Mouse (Mus musculus): Measurements from ENCODE around the gene Elac2. TPM values are rescaled to one million over a fixed set of nuclear protein-coding genes. Genes with fewer than 3 reads are reported as not detected.

The Elac2 gene
- 10 to 100 TPM; 19.7 to 19.9 TPM for total RNA-seq (2021)
- long read RNA-seq, experiment 1, transcript Elac2-202 (24 exons, 2,884 nt), result major isoform, 22 of 27 reads
- long read RNA-seq, experiment 1, partial matches to known transcripts, result 2 of 27 reads
- long read RNA-seq, experiment 1, other reads (novel, unspliced or antisense), result 0 of 27 reads
- long read RNA-seq, experiment 2, transcript Elac2-202 (24 exons, 2,884 nt), result major isoform, 9 of 16 reads
- long read RNA-seq, experiment 2, transcript Elac2-201 (25 exons, 2,771 nt), result minor isoform, 5 of 16 reads
- long read RNA-seq, experiment 2, partial matches to known transcripts, result 2 of 16 reads
- long read RNA-seq, experiment 2, other reads (novel, unspliced or antisense), result 0 of 16 reads

DNA sequence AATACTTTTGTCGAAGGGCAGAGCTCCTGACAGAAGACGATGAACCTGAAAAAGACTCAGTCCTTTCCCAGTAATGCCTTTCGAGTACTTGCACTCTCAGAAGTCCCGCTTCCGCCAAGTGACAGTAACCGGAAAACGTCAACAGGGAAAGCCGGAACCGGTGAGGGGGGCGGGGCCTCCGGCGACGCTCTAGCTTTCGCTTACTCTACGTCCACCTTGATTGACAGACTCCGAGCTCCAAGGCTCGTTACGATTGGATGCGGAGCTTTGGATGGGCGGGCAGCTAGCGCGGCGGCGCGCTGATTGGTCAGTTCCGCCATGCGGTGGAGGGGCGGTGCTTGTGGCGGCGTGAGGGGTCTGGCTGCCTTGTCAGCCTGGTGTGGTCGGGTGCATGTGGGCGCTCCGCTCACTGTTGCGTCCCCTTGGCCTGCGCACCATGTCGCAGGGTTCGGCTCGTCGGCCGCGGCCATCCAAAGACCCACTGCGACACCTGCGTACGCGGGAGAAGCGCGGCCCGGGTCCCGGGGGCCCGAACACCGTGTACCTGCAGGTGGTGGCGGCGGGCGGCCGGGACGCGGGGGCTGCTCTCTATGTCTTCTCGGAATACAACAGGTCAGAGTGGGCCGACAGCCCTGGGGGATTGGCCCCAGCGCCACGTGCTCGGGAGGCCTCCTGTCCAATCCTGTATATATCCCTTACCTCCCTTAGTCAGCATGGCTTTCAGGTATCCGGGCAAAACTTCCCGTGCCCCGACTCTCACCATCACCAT lies at the start of gene Elac2:
Gene Elac2, plus strand, starts transcription at position 319 of the 769 bp plus-strand sequence.
- peak; percentile 98 for DNase-seq

DNA sequence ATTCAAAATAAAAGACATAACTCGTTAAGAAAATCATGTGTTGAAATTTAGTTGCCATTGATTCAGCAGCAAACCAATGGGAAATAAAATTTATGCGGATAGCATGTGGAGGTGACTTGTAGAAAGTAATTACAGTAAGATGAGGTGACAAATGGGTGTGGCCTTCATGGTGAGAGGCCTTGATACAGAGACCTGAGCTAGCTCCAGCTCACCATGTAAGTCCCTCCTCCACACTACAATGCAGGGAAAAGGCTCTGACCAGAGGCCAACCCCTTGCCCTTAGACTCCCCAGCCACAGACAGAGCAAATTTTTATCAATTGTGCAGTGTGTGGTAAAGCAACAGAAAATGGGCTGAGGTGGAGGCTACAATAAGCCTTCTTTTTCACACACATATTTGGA lies 49.7 kb upstream of the Elac2 start:
- DNase-seq, result no peak

DNA sequence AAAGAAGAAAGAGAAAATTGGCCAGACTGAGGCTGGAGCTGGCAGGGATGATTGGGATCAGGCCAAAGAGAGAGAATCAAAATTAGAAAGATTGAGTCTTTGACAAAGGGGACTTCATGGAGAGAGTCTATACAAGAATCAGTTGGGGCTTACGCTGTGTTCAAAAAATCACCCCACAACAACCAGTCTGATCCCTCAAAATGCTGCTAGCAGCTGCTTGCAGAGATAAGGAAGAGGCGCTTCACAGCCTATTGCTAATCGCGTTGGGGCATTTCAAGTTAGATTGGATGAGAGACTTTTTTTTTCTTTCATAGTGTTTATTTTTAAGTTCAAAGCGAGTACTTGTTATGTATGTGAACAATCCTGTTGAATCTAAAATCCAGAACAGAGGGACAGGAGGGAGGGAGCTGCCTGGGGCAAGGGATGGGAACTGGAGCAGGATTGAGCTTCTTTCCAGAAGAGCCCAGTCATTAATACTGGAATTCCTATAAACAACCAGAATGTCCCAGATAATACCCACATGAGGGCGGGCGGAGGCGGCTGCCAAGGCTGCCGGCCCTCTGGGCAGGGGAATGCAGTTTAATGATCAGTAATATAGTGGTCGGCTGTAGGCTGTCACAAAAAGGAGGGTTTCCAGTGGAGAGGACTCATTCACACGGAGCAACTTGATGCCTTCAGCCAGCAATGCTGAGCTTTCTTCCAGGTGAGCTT lies 47.6 kb upstream of the Elac2 start:
- no peak for DNase-seq

DNA sequence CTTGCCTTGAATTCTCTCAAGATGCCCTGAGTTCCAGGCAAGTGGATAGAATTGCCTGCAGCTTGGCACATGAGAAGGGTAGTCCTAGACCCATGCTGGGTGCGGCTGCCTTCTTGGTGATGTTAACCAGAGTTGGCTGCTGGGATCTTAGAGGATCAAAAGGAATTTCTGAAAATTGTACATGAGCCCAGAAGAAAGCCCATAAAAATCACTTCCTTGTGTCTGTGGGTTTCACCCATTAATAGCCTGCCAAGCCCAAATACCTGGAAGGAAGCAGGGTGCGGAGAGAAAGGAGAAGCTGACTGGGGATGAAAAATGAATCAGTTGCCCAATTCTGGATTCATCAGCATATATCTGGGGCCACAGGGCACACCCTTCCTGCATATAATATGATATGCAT lies 41.6 kb upstream of the Elac2 start:
- no peak for DNase-seq

DNA sequence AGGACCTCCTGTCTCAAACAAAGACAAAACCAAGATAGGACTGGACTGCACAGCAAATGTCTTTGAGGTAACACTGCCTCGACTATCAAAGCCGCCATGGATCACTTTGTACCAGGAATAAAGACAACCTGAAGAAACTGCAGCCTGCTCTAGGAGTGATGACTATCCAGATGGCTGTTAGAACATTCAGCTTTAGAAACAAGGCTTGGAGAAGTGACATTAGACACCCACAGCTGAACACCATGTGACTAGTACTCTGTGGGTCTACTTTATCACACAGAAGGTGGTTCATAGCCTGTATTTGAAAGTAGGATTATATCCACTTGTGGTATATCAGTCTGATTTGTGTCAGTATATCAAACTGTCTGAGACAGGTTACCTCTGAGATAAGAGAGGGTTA lies 37.6 kb upstream of the Elac2 start:
- no peak for DNase-seq

DNA sequence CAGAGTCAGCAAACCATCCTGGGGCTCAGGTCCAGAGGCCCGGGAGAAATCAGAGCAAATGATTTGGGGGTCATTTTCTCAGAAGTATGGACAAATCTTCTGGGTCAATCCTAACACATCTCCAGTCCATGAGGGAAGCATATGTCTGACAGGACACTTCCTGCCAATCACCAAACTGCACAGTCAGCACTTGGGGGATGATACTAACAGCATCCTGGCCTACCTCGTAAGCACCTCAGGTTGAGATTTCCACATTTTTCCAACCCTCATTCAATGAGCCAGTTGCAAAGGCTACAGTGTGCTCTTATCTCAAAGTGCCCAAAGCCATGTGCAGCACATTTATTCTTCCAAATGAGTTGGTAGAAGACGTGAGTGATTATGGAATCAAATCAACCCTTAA lies 29.1 kb upstream of the Elac2 start:
- no peak for DNase-seq

DNA sequence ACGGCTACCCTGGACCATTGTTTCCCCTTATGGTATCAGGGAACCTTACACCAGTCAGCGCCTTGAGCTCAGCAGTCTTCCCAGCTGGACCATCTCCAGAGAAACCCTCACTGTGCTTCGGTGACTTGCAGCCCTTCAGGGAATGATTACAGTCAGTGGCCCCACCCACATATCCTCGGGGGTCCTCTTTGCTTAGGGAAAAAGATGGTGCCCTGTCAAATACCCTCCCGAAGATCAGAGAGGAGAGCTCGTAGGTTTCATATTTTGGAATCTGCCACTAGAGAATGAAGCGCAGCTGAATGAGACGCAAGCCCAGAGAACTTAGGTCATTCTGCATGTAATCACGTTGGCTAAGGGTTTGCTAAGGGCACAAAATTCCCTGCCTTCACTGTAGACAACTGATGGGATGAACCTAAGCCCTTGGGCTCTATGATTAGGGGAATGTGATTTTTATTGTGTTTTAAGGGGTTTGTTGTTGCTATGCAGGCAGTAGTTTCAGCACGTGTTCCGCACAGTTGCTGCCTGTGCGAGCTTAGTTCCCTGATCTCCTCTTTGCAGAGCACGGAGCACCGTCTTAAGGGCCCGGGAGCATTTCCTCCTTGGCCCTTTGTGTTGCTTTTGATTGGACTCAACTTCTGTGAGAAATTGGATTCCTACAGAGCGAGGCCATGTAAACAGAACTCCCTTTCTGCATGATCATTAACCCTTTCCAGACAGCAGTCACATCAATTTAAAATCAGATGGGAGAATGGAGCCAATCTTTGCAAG lies 21.7 kb upstream of the Elac2 start:
- no peak for DNase-seq

DNA sequence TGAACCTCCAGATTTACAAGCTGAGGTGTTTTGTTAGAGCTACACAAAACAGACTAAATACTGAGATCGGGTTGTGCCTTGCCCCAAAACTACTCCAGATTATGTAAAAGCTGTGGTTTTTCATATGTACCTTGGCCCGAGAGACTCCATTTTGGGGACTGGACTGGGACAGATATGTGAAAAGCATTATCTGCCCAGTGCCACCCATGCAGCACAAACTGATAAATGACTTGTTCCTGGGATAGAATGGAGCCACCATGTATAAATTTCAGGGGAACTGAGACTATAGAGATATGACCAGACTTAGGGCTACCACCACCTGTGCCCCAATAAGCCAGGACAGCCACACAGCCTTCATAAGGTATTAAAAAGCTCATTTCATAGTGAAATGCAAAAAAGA lies 16.2 kb upstream of the Elac2 start:
- DNase-seq, result no peak

DNA sequence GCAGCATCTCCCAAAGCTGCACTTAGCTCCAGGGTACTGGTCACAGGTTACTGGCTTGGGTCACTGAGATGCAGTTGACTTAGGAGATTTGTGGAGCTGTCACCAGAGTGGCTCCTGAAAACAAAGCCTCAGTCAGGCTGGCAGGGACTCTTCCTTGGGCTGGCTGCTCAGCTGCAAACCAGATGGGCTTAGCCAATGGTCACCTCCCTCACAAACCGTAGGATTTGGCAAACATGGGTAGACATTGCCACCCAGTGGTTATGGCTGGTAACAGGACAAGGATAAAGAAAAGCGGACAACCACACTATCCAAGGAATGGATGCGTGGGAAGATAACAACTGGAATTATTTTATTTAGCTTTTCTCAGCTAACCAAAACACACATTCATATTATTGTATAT lies 10.3 kb upstream of the Elac2 start:
- DNase-seq, result peak; percentile 59 to 76

DNA sequence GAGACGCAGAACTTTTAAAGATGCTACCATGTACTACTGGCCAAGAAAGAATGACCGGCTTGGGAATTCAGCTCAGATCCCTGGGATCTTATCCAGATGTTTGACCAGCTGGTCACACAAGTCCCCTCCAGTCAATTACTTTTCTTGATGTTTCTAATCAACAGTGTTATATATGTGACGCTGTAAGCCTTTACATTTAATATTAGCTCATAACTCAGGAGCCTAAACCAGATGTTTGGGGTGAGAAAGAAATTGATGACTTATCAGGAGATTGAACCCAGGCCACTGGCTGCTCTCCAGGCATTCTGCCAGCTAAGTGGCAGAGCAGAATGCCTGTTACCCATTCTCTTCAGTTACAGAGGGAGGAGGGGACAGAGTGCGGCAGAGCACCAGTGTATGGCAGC lies 9.9 kb upstream of the Elac2 start:
- DNase-seq, result no peak

DNA sequence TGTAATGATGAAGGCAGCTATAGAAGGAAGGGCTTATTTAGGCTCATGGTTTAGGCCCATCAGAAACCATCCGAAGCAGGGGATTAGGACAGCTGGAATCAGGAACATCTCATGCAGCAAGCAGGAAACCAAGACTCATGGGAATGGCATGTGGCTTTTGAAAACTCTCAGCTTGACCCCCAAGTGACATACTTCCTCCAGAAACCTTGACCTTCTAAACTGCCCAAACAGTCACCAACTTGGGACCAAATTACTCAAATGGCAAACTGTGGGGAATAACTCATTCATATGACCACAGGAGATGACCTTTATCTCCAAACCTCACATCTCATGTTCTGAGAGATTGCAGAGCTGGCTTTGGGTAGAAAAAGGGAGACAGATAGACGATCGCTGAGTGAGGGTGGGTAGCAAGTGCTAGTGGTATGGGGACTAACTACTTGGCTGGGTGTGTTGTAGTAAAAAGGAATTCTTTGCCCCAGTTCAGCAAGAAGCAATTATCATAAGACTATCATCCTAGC lies 7.3 kb upstream of the Elac2 start:
- no peak for DNase-seq

DNA sequence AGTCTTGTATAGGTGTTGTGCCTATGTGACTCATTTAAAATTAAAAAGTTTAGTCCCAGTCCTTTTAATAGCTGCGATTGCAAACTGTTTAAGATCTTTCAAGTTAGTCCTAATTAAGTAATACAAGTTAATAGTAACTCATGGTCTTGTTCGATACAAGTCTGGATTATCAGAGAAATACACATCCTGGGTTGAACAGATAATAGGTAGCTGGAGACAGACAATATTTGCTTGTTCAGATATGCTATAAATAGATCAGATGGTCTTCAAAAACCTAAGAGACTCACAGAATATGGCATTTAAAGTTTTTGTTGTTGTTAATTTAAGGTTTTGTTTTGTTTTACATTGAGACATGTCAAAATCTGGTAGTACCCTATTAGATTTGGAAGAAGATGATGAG lies 6.4 kb upstream of the Elac2 start:
- no peak for DNase-seq

DNA sequence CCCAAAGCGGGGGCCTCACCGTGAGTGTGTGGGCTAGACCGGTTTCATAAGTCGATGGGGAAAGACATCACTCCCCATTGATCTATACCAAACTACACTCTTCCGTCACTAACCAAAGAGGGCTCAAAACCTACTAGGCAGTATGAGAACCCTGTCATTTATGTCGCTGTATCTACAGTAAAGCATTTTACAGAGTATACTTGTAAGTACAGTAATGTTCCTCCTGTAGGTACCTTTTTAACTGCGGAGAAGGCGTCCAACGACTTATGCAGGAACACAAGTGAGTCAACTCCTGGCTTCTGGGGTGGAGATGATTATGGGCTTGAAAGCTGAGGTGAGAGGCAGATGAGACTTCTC lies 629 bp downstream of the Elac2 start:
- DNase-seq, result no peak

DNA sequence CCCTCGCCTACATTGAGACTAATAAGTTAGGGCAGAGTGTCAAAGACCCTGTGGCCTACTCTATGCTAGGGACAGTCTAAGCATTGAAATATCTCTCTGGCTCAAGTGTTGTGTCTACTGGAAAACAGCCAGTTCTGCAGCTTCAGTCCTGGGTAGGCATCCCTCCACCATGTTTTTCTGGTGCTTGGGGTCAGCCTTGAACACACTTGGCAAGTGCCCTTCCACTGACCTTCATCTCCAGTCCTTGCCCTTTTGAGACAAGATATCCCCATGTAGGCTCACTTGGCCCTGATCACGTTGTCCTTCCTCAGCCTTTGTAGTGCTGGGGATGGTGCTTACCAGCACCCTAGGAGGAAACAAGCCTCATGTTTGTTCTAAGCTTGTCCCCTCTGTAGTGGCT lies 9.7 kb downstream of the Elac2 start:
- no peak for DNase-seq

DNA sequence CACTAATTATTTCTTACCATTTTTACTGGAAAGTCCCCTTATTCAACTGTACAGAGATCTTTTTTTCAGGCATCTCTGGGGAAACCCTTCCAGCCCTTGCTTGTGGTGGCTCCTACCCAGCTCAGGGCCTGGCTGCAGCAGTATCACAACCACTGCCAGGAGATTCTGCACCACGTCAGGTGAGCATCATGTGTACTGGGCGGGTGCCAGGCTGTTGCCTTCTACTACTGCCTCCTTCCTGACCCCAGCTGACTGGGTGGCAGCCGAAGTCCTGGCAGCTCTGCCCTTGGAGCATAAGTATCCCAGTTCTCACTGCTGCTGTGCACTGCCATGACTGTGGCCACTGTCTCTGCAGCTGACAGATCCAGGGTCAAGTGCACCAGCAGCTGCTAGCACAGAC lies 19.6 kb downstream of the Elac2 start:
- peak; percentile 85 to 86 for DNase-seq

DNA sequence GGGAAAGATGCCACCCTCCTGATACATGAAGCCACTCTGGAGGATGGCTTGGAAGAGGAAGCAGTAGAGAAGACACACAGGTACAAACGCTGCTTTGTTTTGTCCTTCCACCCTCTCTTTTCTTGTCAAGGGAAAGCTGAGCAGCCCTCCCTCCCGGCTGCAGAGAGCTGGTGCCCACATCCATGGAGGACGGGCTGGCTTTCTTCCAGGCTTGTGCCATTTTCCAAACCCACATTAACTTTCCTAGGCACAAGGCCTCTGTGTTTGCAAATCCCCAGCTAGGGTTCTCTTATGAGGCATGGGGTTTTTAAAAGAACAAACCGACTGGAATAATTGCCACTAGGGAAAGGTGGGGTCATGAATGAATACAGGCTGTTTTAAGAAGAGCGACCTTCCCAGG lies 20.8 kb downstream of the Elac2 start:
- no peak for DNase-seq

DNA sequence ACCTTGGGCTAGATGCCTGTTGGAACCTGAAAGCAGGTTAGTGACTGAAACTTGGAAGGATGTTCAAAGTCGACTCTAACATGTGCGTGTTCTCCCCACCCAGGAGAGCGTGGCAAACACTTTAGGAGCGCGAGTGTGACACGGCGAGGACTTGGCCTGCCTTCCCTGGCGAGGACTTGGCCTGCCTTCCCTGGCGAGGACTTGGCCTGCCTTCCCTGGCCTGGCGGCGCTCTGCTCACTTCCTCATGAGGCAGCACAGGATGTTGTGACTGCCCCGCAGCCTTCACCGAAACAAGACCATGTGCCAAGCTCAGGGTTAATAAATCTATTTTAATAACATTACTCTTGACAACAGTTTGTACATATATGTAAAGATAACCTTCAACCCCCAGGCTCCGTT lies 22.9 kb downstream of the Elac2 start:
- peak; percentile 43 to 52 for DNase-seq

DNA sequence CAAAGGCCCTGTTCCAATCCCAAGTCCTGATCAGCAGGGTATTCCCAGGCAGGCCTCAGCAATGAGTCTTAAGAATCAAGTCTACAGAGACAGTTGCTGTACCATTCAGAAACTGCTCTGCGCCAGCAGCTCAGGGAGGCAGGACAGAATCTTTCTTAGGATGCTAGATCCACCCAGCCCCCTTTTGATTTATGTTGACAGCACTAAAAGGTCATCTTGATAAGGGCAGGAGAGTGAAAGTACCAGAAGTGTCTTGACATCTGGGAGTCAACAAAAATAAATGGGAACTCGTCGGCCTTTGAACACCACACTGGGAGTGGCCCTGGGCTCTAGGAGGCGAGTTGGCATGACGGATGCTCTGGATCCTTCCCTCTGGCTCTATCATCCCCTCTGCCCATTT lies 24.8 kb downstream of the Elac2 start:
- no peak for DNase-seq

DNA sequence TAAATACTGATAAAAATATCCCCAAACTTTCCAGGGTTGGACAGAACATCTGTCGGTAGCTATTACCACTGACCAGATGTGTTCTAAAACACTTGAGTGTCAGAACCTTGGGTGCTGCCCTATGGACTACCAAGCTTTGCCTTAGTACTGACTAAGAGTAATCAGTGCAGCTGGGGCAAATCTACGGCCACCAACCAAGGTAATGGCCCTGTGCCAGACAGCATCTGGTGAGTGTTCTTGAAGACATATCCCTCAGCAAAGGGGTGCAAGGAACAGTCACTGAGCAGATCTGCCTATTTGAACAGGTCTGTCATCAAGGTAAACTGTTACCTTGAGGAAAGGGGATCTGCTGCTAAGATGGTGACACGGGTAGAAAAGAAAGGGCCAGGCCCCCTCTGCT lies 26.0 kb downstream of the Elac2 start:
- DNase-seq, result no peak

DNA sequence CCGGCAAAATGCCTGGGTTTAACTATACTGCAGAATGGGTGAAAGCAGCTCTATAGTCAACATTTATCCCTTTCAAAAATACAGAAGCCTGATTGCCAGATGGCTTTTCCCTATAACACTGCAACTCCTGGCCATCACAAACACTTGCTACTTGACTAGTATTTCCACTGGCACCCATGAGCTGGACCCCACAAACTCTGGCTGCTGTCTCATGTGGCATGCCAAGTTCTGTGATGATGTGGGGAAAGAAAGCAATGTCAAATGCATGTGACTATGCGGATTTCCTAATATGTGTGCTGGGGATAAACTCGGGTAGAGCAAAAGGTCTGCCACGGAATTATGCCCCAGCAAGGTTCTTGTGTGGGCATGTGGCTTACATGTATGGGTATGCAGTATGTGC lies 27.2 kb downstream of the Elac2 start:
- DNase-seq, result no peak

DNA sequence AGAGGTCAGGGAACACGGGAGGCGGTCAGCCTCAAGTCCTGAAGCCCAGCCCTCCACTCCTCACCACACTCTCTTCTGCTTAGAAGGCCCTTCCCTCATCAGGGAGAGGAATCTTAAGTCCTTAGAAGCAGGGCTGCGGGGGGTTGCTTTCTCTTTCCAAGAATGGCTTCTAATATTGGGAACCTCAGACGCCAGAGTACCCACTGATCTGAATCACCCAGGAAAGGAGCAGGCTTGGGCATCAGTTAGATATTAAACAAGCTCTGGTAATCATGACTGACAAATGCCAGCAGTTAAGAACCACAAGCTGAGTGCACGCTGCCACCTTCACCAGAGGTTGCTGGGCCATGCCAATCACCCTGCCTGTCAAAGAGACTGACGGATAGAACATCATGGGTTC lies 35.1 kb downstream of the Elac2 start:
- no peak for DNase-seq

DNA sequence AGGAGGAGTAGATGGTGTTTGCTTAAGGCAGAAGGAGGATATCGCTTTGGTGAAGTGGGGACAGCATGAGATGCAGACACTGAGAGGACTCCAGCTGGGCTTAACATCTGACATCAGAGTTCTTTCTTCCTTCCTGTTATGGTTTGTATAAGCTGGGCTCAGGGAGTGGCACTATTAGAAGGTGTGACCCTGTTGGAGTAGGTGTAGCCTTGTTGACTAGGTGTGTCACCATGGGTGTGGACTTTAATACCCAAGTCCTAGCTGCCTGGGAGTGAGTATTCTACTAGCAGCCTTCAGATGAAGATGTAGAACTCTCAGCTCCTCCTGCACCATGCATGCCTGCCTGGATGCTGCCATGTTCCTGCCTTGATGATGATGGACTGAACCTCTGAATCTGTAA lies 37.9 kb downstream of the Elac2 start:
- no peak for DNase-seq

Measured in heart, adult 18-20 months (tissue).